Mouse (Mus musculus): ENCODE data around the gene Gimap7.

Gimap7 gene

GRCm38 (mm10) chr6:48692962-48693361 is 25.5 kb upstream of the Gimap7 start:
- DNase-seq (ENCODE audit: low spot score): no peak

DNA sequence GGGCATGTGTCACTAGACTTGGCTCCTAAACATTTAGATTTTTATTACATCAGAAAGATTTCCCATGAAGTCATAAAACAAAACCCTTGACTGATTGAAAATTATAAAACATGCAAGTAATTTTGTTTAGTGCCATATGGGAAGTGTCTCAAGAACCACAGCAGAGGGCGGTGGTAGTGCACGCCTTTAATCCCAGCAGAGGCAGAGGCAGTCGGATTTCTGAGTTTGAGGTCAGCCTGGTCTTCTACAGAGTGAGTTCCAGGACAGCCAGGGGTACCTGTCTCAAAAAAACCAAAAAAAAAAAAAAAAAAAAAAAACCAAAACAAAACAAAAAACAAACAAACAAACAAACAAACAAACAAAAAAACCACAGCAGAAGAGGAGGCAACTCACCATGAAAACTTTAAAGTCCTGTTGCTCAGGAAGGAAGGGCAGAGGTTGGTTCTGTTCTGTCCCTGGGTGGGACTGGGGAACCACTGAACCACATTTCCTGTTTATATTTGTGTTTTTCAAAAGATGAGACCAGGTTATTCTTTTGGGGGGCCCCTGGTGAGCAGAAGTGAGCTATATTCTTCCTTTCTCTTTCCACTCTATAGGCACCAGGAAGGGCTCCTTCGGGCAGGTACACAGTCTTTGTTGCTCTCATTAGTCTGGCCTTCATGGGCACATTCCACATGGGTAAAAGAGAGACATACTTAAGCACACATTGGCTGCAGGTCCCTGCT is 21.4 kb upstream of the Gimap7 start:
- peak; percentile 40 for DNase-seq (ENCODE audit: low spot score)

- no peak for DNase-seq (ENCODE audit: low spot score)
Measured at GRCm38 (mm10) chr6:48697555-48697930, 20.9 kb upstream of the Gimap7 start.

DNA sequence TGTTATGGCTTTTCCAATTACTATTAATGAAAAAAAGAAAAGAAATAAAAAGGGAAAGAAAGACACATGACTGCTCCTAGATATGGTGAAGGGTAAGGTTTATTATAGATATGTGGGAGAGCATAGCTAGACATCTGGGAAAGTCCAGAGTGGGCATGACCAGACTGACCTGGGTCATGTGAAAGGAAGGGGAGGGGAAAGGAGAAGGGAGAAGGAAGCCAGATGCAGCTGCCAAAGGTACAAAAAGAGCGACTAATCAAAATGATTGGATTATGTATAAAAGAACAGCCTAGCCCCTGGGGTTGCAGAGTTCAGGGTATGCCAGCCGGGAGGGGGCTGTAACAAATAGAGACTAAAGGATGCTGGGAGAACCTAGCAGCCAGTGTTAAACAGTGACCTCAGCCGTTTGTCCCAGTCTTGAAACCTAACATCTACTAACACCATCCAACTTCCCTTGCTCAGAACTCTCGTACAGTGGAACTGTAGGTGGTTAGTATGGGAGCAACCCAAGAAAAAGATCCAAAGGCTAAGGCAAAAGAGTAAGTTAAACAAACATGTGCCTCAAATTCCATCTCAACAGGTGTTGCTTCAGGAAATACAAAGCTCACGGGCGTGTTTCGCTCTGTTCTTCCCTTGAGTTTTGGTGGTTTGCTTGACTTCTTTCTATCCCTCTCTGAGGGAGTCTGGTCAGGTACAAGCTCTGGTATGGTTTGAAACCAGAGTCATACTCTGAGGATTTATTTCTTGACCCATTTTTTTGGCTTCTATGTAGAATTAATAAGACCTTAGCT is 20.2 kb upstream of the Gimap7 start:
- DNase-seq (ENCODE audit: low spot score): no peak

DNA sequence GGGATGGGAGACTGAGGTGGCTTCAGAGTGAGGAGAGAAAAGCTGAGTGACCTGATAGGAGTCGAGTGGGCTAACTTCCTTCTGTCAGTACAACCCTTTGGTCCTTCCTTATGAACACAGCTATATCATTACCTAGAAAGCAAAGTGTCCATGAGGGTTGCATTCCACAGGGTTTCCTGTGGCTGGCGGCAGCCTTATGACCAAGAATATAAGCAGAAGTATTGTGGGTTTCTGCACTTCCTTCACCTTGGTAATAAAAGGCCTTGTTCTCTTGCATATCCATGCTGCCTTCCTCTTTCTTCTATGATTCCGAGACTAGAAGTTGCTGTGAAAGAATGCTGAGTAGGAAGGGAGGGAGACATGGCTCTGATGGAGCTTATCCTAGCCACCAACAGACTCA is 19.5 kb upstream of the Gimap7 start:
- DNase-seq (ENCODE audit: low spot score): no peak

- peak; percentile 50 for DNase-seq (ENCODE audit: low spot score)
Measured at GRCm38 (mm10) chr6:48700251-48701075, 18.0 kb upstream of the Gimap7 start.

DNA sequence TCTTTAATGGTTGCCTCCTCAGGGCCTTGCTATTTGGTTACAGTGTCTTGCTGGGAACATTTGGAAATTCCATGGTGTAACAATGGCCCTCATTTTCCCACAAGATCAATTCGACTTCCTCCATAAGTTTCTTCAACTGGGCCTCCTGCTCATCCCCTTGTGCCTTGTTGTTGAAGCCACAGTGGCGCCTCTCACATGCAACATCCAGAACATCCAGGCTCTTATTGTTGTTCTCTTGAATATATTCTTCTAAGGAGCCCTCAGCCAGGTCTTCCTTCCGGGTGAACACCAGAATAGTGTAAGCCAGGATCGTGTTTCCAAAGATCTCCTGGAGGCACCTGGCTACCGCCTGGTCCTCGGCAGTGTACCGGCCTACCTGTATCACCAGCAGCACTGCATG is 16.3 kb upstream of the Gimap7 start:
- DNase-seq (ENCODE audit: low spot score): peak; percentile 22

DNA sequence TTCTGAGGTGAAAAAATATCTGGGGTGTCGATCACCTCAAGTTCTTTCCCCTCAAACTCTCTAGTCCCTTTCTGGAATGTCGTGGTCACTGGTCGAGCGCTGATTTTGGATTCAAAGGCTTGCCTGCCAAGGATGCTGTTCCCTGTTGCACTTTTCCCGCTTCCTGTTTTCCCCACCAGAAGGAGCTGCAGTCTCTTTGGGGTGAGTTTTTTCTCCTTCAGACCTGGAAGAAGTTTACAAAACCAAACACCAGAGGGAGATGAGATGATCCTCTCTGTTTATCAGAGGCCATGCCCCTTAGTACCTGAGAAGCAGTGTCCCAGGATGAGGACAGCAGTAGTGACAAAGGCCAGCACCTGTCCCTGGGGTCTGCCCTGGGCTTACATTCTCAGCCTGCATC is 15.8 kb upstream of the Gimap7 start:
- no peak for DNase-seq (ENCODE audit: low spot score)

DNA sequence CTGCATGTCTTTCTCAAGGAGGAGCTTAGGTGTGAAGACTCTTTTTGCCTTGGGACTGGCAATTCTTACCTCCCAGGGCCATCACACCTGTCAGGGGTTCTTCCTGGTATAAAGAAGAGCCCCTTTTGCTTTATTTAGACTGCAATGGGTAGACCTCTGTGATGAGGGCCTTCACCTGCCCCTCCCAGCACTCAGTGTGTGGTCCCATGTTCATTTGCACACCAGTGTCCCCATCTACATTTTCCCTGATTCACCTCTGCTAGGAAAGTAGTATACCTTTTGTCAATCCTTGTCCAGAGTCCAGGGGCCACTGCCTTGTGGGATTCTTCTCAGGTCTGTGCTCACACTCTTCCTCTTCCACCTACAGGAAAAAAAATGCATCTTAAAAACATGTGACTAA is 14.3 kb upstream of the Gimap7 start:
- DNase-seq (ENCODE audit: low spot score): no peak

GRCm38 (mm10) chr6:48706130-48706529 is 12.3 kb upstream of the Gimap7 start:
- peak; percentile 63 for DNase-seq (ENCODE audit: low spot score)

DNA sequence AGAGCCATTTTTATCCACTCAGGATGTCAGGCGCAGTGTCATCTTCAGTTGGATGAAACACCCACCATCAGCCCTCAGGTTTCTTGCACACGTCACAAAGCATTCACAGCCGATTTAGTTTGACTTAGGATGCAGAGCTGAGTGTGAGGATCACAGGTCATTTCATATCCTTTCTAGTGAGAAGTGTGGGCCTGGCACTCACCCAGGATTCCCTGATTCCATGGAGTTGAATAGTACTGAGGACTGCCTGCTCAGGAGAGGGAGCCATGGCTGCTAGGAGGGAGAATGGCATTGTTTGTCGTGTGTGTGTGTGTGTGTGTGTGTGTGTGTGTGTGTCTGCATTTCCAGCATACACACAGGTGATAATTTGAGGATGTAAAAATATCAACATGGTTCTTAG is 1.9 kb downstream of the Gimap7 start:
- DNase-seq (ENCODE audit: low spot score): no peak

GRCm38 (mm10) chr6:48723468-48723867 is 5.0 kb downstream of the Gimap7 start:
- peak; percentile 52 for DNase-seq (ENCODE audit: low spot score)

DNA sequence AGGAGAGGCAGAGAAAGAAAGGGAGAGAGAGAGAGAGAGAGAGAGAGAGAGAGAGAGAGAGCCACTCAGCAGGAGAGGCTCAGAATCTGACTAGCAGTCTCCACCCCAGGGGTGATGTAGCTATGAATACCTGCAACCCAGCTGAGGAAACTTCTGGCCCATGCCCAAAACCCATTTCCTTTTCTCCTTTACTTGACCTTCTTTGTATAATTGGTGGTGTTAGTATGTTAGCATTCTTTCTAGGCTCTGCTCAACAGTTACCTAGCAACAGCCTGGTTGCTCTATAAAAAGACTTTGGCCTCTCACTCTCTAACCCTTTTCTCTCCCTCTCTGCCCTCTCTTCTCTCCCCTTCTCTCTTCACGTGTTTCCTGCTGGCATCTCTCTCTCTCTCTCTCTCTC is 7.1 kb downstream of the Gimap7 start:
- peak; percentile 88 for DNase-seq (ENCODE audit: low spot score)

DNA sequence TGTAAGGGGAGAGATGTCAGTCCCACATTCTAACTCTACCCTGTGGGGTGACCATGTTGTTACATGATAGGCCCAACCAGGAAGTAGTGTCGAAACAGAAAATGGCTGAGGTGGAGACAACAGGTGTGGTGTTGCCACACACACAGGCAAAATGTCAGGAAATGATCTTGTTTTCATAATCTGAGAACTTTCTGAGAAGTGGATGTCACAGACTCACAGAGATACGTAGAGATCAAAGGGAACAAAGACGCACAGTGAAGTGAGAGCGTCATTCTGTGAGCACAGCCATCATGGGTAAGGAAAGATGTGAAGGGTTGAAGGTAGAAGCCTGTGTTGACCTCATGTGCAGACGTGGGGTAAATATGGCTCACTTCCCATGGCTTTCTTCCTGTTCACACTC is 9.3 kb downstream of the Gimap7 start:
- peak; percentile 91 for DNase-seq (ENCODE audit: low spot score)

- peak; percentile 95 for DNase-seq (ENCODE audit: low spot score)
Measured at GRCm38 (mm10) chr6:48732864-48733304, 14.5 kb downstream of the Gimap7 start.

GRCm38 (mm10) chr6:48733660-48734059 is 15.2 kb downstream of the Gimap7 start:
- DNase-seq (ENCODE audit: low spot score): no peak

DNA sequence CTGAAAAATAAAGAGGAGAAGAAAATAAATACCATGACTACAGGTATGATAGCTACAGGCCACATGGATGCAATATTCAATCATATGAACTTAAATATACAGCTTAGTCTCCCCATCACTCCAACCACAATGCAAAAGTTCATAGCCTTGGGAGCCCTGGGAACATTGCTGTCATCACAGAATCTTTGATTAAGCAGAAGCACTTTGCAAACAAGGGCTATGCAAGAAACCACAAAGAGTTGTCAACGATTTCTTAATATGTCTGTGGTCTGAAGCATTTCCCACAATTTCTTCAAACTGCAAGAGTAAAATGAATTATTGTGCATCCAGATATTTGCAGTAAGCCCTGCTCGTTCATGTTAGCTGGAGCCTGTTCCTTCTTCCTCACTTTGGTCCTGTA is 18.6 kb downstream of the Gimap7 start:
- peak; percentile 68 for DNase-seq (ENCODE audit: low spot score)

DNA sequence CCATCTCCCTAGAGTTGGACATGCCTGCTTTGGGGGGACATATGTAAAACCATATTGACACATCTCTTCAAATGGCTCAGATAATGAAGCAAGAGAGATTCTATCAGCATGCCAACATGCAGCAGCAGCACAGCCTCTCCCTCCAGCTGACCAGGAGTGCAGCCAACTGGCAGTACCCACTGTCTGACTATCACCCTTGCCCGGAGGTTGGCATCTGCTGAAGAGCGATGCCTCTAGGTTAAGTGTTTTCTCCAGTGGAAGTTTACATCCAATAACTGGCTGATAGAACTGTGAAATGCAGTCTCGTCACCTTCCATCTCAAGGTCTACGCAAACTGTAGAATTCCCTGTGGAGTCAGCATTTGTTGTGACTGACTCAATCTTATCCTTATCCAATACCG is 19.3 kb downstream of the Gimap7 start:
- DNase-seq (ENCODE audit: low spot score): no peak

GRCm38 (mm10) chr6:48738961-48739779 is 20.7 kb downstream of the Gimap7 start, which contains the start of gene Gimap1:
TSS of gene Gimap1 (plus strand) at chr6:48739054.
- peak; percentile 84 for DNase-seq (ENCODE audit: low spot score)

GRCm38 (mm10) chr6:48739780-48740055 is 21.3 kb downstream of the Gimap7 start:
- no peak for DNase-seq (ENCODE audit: low spot score)

DNA sequence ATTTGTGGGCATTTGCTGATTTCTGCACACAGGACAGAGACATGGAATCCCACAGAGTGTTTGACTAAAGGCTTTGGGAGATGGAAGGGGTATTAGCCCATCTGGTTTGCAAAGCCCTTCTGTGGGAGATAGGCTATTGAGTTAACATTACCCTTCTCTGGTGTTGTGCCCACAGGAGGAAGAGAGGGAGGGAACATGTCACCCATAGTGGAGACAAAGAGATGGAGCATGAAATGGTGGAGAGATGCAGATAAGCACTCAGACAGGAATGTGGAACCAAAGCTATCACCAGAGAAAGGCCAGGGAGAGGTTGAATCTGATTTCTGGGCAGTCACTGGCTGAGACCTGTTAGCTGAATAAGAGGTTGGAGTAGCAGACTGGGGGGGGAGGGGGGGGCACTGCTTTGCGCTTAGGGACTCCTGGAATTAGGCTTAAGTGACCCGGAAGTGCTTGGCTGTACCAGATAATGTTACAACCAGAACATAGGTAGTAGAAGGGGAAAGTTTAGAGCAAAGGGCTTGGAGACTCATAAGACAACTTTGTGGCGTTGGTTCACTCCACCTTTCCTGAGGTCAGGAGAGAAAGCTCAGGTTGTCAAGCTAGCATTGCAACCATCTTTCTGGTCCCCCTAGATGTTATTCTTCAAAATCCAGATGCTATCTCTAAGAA is 22.2 kb downstream of the Gimap7 start:
- DNase-seq (ENCODE audit: low spot score): no peak

Data from T-cell, adult 2 months (primary cell).